Mouse (Mus musculus) frontal cortex, postnatal 14 days (tissue): ENCODE results near the gene Ski.
A peak's percentile ranks its signal among the peaks of the same experiment; 100 is the strongest.

ENCODE experiments used
- DNase-seq, 2 experiments: peaks; one replicate each; pipeline ENCODE4 v3.0.0; 2022; ENCODE audit warnings: low spot score in 2 of 2

Ski gene

GRCm38 (mm10) chr4:155234371-155235310 is 12.2 kb upstream of the Ski start:
- no peak for DNase-seq

GRCm38 (mm10) chr4:155233878-155234277 is 11.5 kb upstream of the Ski start:
- DNase-seq = peak; percentile 81 to 82

DNA sequence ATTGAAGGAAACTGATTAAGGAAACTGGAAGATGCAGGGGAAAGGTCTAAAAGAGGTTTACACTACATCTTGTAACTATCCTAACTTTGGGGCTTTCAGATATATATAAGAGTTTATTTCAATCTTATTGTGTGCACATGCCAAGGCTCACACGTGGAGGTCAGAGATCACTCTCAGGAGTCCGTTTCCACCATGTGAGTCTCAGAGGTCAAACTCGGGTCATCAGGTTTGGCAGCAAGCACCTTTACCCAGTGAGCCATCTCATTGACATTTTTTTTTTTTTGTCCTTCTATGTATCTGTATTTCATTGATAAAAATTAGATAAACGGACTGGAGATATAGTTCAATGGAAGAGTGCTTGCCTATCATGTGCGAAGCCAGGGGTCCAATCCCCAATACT is 6.1 kb upstream of the Ski start:
- no peak for DNase-seq

DNA sequence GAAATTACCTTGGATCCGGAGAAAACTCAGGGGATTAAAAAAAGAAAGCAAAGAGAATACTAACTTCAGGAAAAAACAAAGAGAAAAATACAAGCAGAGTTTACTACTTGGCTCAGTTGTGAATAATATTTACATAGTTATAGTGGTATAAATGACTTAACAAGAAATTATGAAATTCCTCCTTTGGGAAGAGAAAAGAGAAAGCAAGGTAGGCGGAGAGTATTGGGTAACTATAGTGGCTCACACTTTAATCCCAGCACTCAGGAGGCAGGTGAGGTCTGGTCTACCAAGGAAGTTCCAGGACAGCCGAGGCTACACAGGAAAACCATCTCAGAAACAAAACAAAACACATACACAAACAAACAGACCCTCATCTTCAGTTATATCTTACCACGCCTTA is 5.6 kb upstream of the Ski start:
- no peak for DNase-seq

DNA sequence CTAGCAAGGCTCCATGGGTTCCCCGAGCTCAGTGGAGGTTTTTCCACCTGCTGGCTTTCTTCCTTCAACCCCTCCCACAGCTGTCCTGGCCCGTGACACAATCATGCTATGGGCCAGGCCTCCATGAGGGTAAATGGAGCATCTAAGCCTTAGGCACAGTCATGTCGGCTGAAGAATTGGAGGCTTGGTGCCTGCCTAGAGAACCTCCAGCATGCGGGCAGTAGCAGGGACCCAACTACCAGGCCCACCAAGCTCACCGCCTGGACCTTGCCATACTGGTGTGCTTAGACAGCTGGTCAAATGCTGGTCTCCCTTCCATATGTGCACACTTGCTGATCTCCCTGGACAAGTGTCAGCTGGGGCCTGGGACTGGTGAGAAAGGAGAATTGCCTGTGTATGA is 3.5 kb upstream of the Ski start:
- DNase-seq = no peak

DNA sequence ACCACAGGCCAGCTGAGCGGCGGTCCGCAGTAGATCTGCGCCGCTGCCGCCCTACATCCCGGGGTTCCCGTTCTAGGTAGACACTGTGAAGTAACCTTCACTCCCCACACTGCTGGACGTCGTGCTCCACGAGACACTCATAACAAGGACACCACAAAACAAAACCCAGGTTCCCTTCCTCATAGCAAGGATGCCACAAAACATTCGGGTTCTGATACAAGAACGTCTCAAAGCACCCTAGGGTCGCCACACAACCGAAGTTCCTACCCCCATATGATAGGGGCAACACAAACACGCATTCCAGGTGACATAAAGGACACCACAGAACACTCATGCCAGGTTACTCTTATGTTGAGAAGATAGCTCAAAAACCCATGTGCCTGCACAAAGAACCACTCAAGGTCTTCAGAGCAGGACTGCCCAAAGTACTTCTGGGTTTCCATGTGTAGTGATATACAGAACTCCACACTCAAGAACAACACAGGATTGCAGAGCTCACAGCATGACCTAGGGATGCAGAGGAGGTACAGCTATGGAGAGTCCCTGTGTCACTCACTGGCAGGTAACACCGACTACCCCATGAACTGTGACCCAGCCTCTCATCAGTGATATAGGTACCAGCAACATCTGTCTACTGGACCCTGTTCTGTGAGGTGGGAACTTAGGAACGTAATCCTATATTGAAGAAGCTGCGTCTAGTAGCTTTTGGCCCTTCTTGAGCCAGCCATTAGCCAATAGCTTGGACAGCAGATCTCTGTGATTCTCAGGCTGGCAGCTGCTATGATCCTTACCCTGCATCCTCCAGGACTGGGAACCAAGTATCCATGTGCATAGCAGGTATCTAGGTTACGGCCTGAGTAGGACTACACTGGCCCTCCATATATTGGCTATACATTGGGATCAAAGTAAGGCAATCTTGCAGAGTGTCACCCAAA is 1.5 kb upstream of the Ski start:
- DNase-seq = no peak

- DNase-seq = peak; percentile 98 to 100
These were observed 625 bp upstream of the Ski start for GRCm38 (mm10) chr4:155222841-155223593.

DNA sequence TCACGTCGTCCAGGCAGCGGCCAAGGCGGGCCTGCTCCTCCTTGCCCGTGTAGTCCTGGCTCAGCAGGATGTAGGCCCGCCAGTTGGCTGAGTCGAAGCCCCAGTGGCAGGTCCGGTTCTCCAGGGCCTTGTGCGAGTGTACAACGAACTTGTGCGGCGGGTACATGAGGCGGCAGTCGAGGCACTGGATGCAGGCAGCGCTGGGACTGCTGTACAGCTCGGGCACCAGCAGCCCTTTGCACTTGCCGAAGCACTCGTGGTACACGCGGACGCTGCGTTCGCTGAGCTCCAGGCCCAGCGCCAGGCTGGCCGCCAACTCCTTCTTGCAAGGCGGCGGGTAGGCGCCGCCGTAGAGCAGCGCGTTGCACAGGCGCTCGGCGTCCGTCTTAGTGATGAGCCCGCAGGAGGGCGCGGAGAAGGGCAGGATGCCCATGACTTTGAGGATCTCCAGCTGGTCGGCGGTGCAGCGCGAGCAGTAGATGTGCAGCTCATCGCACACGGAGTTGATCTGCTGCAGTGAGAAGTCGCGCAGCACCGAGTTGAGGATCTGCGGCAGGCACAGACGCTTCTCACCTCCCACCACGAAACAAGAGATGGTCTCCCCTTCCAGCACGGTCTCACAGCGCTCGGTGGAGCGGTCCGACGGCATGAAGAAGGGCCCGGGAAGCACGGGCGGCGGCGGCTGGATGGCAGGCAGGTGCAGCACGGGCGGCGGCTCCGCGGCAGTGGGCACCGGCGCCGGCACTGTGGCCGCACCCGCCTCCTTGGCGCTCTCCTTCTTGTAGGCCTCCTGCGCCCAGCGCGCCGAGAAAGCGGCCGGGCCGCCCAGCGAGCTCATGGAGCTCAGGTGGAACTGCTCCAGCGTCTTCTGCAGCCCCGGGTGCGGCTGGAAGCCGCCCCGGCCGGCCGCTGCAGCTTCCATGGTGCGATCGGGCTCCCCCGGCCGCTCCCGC is 517 bp downstream of the Ski start:
- peak in 1 of 2 experiments; percentile 64 for DNase-seq

DNA sequence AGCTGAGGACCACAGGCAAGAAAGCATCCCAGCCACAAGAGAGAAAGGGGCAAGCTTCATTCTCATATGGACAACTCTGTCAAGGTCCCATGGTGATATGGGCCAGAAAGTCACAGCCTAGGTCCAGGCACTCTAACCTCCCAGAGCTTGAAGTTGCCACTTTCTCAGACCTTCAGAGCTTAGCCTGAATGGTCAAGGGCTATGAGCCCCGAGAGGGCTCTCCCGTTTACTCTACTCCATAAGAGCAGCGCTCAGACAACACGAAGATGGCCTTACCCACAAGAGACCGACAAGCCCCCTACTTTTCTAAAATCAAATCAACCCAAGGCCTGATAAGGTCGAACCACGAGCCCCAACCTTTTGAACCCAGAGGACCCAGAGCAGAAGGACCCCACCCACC is 1.3 kb downstream of the Ski start:
- no peak for DNase-seq

GRCm38 (mm10) chr4:155220213-155221100 is 1.9 kb downstream of the Ski start:
- DNase-seq = no peak

- no peak for DNase-seq
These were observed 2.9 kb downstream of the Ski start for GRCm38 (mm10) chr4:155219271-155220212.

DNA sequence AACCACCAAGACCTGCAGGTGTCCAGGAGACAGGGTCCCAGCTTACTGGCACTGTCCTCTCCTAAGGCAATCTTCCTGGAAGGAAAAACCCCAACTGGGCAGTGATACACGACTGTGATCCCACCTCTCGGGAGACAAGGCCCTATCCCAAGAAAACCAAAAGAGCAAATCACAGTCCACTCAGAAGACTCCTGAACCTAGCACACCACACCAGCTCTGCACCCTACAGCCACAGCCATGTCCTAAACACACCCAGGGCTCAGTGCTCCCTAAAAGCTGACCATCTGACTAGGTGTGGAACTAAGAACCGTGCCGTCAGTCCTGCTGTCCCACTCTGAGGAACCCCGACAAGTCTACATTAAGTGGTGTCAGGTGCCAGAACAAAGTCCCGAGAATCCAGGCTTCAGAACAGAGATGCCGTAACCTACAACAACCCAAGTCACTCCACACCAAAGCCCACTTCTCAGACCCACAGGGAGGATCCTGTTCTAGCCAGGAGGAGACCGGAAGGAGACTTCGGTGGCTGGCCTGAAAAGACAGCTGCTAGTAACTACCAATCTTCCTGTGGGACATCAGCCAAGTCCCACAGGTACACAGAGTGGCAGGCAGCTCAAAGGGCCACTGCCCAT is 4.2 kb downstream of the Ski start:
- no peak for DNase-seq

DNA sequence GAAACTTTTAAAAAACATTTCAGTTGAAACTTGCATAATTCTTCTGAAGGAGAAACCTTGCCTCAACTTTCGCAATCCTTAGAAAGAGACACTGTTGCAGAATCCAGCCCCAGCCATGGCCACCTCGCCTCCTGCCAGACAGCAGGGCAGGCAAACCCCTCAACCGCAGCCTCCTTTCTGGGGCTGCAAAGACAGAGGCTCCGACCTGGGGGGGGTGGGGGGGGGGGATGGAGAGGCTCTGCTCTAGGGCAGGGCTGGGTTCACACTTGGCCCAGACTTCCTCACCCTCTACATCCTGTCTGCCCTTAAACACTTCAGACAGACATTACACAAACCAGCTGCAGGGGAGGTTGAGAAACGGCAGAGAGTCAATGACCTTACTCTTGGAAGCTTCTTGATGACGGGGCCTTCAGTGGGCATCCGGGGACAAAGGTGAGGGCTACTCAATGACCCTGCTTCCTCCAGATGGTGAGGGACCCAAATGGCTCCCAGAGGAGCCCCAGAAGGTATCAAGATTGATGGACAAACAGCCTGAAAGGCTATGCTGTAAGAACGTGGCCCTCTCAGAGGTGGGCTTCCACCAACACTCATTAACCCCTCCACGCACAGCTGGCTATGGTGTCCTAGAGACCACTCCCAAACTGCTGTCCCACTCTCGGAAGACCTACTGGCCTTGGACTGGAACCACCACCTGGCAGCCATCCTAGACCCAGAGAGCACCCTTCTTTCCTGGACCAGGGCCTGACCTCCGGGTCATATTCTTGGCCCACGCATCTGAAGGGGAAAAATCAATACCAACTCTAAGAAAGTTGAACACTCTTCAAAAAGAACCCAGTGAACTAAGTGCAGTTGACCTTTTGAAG is 4.9 kb downstream of the Ski start:
- no peak for DNase-seq

DNA sequence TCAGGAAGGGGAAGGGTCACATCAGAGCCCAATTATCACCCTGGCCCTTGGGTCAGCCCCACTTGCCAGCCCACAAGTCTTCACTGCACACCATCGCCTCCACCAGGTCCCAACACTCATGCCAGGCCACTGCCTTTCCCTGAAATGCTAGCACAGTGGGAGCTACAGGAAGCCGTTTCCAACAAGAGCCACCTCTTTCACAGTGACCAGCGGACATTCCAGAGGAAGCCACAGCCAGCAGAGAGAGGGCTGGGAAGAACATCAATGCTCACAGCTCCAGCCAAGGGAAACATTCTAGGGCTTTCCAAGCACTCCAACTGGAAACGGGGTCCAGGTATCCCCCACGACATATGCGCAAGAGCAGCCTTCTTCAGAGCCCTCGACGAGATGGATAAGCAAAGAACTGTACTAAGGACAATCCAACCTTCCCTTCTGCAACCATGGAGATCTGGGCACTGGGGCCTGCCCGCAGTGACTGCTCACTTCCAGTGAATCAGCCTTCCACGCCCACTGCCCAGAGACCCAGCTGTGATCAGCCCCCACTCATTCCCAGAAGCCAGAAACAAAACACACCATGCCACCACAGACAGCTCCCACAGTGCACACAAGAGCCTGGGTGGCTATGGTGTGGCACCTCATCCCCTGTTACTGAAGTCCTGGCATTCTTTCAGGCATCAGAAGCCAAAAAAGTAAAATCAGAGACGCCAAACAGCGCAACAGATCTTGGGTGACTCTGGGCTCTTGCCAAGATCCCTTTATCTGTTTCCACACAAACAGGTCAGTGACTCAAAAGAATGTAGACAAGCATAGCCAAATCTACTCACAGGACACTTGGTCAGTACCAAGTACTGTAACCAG is 6.4 kb downstream of the Ski start:
- DNase-seq = no peak

GRCm38 (mm10) chr4:155215203-155215602 is 7.2 kb downstream of the Ski start:
- no peak for DNase-seq

DNA sequence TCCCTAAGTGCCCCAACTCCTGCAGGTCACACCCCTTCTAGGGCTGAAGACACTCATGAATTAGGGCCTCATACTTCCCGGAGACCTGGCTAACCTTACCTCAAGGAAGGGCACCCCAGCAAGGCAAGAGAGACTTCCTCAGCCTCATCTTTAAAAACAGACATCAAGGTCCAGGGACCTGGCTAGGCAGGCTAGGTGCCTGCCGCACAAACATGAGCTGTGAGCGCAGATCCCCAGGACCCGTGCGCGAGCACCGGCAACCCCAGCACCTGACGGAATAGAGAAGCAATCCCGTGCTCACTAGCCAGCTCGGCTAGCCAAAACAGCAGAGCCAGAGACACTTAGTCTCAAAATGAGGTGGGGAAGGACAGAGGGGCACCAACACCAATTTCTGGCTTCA is 7.6 kb downstream of the Ski start:
- DNase-seq = no peak
